Mouse (Mus musculus) small intestine, adult 2 months (tissue): ENCODE data around the gene Gm10644.

Experiments
- CTCF ChIP-seq: fragments of 200-500 bp; IDR thresholded peaks from 2 replicates; pipeline ENCODE4 v1.5.1; 2012; ENCODE audit warnings: low read depth, mild to moderate bottlenecking, control low read depth, inconsistent platforms, low read length, moderate library complexity, mixed read lengths; ENCODE audit not compliant: insufficient replicate concordance, insufficient read length; ENCODE audit errors: extremely low read depth
- POLR2A ChIP-seq: fragments of 200-500 bp; IDR thresholded peaks from 2 replicates; pipeline ENCODE4 v1.6.1; 2012; ENCODE audit warnings: low read depth, mild to moderate bottlenecking, control low read depth, inconsistent platforms, low read length, moderate library complexity

GRCm38 (mm10) chr8:83976101-83976630 lies 21.2 kb upstream of the Gm10644 start:
- TF ChIP-seq CTCF (peak; percentile 45; the same call in 1 of the 2 replicates), POLR2A (no peak)
